Mouse (Mus musculus): ENCODE results near the gene 6030468B19Rik.

- TF ChIP-seq CTCF (IDR thresholded peaks at IDR 0.05; ENCODE audit: control insufficient read depth, insufficient read depth, low read length) (no peak), POLR2A (IDR thresholded peaks at IDR 0.05; ENCODE audit: borderline replicate concordance, control insufficient read depth, low read depth, low read length) (no peak)
Measured at GRCm38 (mm10) chr11:117803166-117803688, 5.8 kb downstream of the 6030468B19Rik start.
